Mouse (Mus musculus) T-helper 1 cell (primary cell): ENCODE measurements around the gene Zcchc18.
"Not testable (repeated sequence)": the region's sequence is repeated elsewhere in the genome, so short reads cannot be mapped to it uniquely, and the experiment has no call there.

ENCODE experiments used
- in situ Hi-C: fragments of 300-600 bp; cut with MboI, MseI; formaldehyde crosslinking; loops from one replicate; pipeline ENCODE4 v1.15.1; 2025; ENCODE audit warnings: high pct_unique_total_duplicates

The Zcchc18 gene

GRCm38 (mm10) chrX:136992978-136993547 lies at the start of gene Zcchc18:
Gene Zcchc18 (plus strand): TSS chrX:136993155.
- in situ Hi-C loops = no loop called here

GRCm38 (mm10) chrX:136957583-136958279 lies 35.2 kb upstream of the Zcchc18 start:
- in situ Hi-C loops = not testable (repeated sequence)

GRCm38 (mm10) chrX:136958300-136958699 lies 34.7 kb upstream of the Zcchc18 start:
- in situ Hi-C loops = not testable (repeated sequence)

- in situ Hi-C loops = no loop called here
Observed at GRCm38 (mm10) chrX:136959688-136960087, 33.3 kb upstream of the Zcchc18 start.

GRCm38 (mm10) chrX:136975397-136975796 lies 17.6 kb upstream of the Zcchc18 start, which contains the start of gene Tmsb15b2:
Gene Tmsb15b2 (minus strand): TSS chrX:136975497.
- in situ Hi-C loops = not testable (repeated sequence)

GRCm38 (mm10) chrX:136976424-136977084 lies 16.4 kb upstream of the Zcchc18 start, which contains the start of the genes Tmsb15l and Tmsb15b1:
Gene Tmsb15l (minus strand): TSS chrX:136976869.
Gene Tmsb15b1 (minus strand): TSS chrX:136976874.
- in situ Hi-C loops = no loop called here

GRCm38 (mm10) chrX:136978616-136979015 lies 14.3 kb upstream of the Zcchc18 start:
- in situ Hi-C loops = no loop called here

- in situ Hi-C loops = no loop called here
Observed at GRCm38 (mm10) chrX:136986039-136986438, 6.9 kb upstream of the Zcchc18 start.

GRCm38 (mm10) chrX:136991274-136991673 lies 1.7 kb upstream of the Zcchc18 start:
- in situ Hi-C loops = no loop called here

GRCm38 (mm10) chrX:136992191-136992965 lies 577 bp upstream of the Zcchc18 start:
- in situ Hi-C loops = no loop called here

- in situ Hi-C loops = no loop called here
Observed at GRCm38 (mm10) chrX:136993641-136994040, 686 bp downstream of the Zcchc18 start.

GRCm38 (mm10) chrX:136996256-136996655 lies 3.3 kb downstream of the Zcchc18 start:
- in situ Hi-C loops = no loop called here

- in situ Hi-C loops = no loop called here
Observed at GRCm38 (mm10) chrX:137015099-137015709, 22.2 kb downstream of the Zcchc18 start.

- in situ Hi-C loops = no loop called here
Observed at GRCm38 (mm10) chrX:137017668-137018067, 24.7 kb downstream of the Zcchc18 start.

- in situ Hi-C loops = no loop called here
Observed at GRCm38 (mm10) chrX:137019310-137019709, 26.4 kb downstream of the Zcchc18 start.

GRCm38 (mm10) chrX:137030916-137031315 lies 38.0 kb downstream of the Zcchc18 start:
- in situ Hi-C loops = no loop called here

- in situ Hi-C loops = no loop called here
Observed at GRCm38 (mm10) chrX:137031726-137032125, 38.8 kb downstream of the Zcchc18 start.

GRCm38 (mm10) chrX:137034322-137034721 lies 41.4 kb downstream of the Zcchc18 start:
- in situ Hi-C loops = no loop called here

GRCm38 (mm10) chrX:137037470-137037999 lies 44.6 kb downstream of the Zcchc18 start:
- in situ Hi-C loops = no loop called here

GRCm38 (mm10) chrX:137038000-137038483 lies 45.1 kb downstream of the Zcchc18 start, which contains the start of gene Slc25a53:
Gene Slc25a53 (minus strand): TSS chrX:137038302.
- in situ Hi-C loops = no loop called here

- in situ Hi-C loops = no loop called here
Observed at GRCm38 (mm10) chrX:137038502-137038901, 45.5 kb downstream of the Zcchc18 start.
